Mouse (Mus musculus): ENCODE results near the gene Gucy1b2. TPM values are rescaled to one million over a fixed set of nuclear protein-coding genes. Genes with fewer than 3 reads are reported as not detected.

The Gucy1b2 gene
- 0.41 and 0.62 TPM in 2 replicates for polyA plus RNA-seq (2012; rRNA removed)

DNA sequence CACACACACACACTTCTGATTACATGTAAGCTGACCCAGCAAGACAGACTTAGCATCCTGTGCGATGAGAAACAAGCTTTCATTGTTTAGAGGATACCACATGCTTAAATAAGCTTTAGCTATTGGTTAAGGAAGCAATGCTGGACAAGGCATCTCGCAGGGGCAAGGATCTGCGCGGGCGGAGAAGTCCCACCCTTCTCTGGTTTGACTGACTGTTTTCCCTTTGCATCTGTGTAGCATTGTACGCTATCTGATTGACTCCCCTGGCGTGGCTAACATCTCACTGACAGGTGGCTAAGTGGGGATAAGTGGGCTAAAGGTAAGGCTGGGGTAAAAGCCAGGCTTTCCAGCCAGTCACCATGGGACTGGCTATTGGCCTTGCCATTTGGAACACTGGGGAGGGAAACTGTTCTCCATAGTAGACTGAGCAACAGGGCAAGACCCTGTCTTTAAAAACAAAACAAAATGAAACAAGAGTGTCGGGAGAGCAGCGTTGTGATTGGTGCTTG is at the start of gene Gucy1b2:
TSS of gene Gucy1b2 (minus strand) at position 51 of the 509 bp plus-strand sequence.

Other genes with a start within 250 kb of the Gucy1b2 start
- 38.2 and 44.0 TPM in 2 replicates for gene Rnaseh2b, start 163.7 kb downstream of the Gucy1b2 start, polyA plus RNA-seq (2012; rRNA removed)
- 2.0 and 2.1 TPM in 2 replicates for gene Dleu7, start 163.2 kb downstream of the Gucy1b2 start, polyA plus RNA-seq (2012; rRNA removed)
- 5.6 and 6.1 TPM in 2 replicates for gene Fam124a, start 99.4 kb upstream of the Gucy1b2 start, polyA plus RNA-seq (2012; rRNA removed)
- gene Gm4131, start 110.6 kb upstream of the Gucy1b2 start, polyA plus RNA-seq (2012; rRNA removed): not detected in 2 replicates
- gene Serpine3, start 207.4 kb upstream of the Gucy1b2 start, polyA plus RNA-seq (2012; rRNA removed): not detected in 2 replicates

All from central nervous system, embryonic 11.5 days (tissue).